Mouse (Mus musculus): ENCODE data around the gene Insrr.
"Not testable (repeated sequence)": the region's sequence is repeated elsewhere in the genome, so short reads cannot be mapped to it uniquely, and the experiment has no call there.

Insrr gene

GRCm38 (mm10) chr3:87779086-87779485 lies 17.7 kb upstream of the Insrr start:
- no peak for DNase-seq

GRCm38 (mm10) chr3:87783282-87784023 lies 13.3 kb upstream of the Insrr start:
- DNase-seq, result no peak

GRCm38 (mm10) chr3:87785156-87785555 lies 11.6 kb upstream of the Insrr start:
- DNase-seq, result no peak

- DNase-seq, result no peak
Measured at GRCm38 (mm10) chr3:87785626-87786214, 11.0 kb upstream of the Insrr start.

DNA sequence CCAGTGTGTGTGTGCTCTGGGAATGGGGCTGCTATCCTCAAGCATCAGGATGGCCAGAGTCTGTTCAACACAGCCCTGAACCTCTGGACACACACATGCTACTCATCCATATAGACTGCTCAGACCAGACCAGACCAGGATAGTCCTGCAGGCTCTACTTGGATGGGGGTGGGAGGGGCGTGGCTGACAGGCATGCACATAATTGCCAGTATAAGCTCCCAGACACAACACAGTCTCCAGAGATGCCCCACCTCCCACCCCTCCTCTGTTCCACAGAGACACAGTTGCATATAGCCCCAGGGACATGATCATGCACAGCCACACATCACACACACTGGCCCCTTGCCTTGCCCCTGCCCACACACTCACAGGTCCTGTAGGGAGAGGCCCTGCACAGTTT lies 7.5 kb upstream of the Insrr start:
- DNase-seq, result no peak

DNA sequence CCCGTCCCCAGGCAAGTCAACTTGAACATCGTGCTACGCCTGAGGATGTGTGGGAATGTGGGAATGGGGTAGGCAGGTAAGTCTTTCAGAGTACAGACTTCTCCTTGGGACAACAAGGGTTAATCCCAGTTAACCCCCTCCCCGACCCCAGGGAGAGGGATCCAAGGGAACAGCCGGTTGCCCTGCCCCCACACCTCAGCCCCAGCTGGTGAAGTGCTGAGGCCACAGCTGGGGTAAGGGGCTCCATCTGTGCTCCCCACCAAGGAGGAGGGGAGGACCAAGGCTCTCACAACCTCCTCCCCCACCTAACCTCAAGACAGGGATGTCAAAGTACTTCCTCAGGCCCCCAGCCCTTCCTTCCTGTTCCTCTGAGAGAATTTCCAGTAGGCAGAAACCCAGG lies 7.0 kb upstream of the Insrr start:
- DNase-seq, result no peak

- DNase-seq, result no peak
Measured at GRCm38 (mm10) chr3:87794922-87795325, 1.8 kb upstream of the Insrr start, which contains the start of gene Ntrk1. Gene Ntrk1 (minus strand): TSS chr3:87795162.

DNA sequence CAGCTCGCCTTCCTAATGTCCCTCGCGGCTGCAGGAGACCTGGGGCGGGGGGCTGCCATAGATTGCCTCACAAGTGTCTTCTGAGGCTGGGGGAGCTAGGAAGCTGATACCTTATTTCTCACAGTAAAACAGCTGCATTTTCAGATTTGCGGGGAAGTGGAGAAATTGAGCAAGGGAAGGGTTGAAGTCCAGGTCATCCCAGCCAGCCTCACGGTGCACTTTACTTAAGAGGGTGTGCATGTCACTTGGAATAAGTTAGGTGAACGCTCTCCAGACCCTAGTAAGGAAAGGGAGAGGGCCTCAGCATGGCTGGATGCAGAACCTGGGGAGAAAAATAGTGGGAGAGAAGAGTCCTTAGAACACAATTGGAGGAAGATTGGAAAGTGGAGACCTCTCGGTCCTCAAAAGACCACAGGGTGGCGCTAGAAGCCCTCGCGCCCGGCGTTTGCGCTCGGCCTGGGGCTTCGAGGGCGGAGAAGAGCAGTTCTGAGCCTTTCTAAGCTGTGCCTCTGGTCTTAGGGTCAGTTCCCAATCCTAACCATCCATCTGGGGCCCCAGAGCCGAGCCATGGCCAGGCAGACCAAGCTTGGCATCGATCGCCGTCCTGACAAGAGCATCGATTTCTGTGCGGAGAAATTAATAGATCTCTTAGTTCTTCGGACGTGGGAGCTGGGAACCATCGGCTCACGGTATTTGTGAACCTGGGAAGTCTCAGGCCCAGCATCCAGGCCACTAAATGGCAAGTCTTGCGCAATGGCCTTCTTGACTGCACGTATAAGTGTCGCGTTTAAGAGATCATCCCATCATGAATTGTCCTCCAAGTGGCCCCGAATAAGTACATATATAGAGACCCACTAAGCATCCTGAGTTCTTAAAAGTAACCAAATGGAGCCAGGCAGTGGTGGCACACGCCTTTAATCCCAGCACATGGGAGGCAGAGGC lies 1.1 kb upstream of the Insrr start:
- peak; percentile 57 for DNase-seq

GRCm38 (mm10) chr3:87801681-87802080 lies 4.9 kb downstream of the Insrr start:
- DNase-seq, result no peak

- DNase-seq, result peak; percentile 7
Measured at GRCm38 (mm10) chr3:87804038-87804677, 7.4 kb downstream of the Insrr start.

DNA sequence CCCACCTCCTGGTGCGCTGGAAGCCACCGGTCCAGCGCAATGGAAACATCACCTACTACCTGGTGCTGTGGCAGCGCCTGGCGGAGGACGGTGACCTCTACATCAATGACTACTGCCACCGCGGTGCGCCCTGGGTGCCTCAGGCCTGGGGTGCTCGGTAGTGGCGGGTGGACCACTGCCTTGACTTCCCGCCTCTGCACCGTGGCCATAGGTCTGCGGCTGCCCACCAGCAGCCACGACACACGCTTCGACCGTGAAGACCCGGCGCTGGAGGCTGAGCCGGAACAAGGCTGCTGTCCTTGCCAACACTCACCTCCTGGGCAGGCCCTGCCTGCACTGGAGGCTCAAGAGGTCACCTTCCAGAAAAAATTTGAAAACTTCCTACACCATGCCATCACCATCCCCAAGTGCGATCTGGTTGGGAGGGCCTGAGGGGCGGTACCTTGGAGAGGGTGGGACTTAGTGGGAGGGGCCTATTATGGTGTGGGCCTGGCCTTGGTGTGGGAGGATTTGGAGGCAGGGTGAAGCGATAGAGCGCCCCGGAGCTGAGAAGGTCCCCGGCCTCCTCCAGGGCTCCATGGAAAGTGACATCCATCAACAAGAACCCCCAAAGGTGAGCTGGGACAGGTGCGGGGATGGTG lies 12.7 kb downstream of the Insrr start:
- DNase-seq, result no peak

DNA sequence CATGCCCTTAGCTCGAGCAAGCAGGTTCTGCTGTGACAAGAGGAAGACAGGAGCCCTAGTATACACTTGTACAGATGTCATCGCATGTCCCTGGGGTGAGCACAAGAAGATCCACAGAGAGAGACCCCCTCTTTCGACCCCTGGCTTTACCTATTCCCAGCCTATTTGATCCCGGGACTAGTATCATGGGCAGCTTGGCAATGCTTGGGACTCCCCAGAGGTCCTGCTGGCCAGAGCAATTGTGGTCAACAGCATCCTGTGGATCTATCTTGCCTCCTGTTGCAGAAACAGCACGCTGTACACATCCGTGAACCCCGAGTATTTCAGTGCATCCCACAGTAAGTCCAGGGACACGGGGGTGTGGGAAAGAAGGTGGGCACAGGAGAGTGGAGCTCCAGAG lies 14.5 kb downstream of the Insrr start:
- no peak for DNase-seq

DNA sequence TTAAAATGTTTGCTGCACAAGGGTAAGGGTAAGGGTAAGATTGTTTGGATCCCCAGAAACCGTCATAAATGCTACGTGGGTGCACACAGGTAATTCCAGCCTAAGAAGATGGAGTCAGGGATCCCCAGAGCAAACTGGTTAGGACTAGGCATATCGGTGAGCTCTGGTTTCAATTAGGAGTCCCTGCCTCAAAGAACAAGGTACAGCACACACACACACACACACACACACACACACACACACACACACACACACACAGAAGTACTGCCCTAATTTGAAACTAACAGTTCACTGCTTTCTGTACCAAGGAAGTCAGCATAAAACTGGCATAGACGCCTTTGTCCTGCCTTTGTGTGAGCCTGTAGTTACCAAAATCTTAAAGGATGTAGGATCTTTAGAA lies 15.7 kb downstream of the Insrr start:
- DNase-seq, result no peak

DNA sequence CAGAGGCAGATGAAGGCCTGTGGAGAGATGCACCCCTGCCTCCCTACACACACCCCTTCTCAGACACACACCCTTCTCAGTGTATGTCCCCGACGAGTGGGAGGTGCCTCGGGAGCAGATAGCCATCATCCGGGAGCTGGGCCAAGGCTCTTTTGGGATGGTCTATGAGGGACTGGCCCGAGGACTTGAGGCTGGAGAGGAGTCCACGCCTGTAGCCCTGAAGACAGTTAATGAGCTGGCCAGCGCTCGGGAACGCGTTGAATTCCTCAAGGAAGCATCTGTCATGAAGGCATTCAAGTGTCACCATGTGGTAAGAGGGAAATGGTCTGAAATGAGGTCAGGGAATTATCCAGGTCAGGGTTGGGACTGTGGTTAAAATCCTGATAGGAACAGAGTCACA lies 16.1 kb downstream of the Insrr start:
- no peak for DNase-seq

- no peak for DNase-seq
Measured at GRCm38 (mm10) chr3:87816166-87816565, 19.4 kb downstream of the Insrr start.

GRCm38 (mm10) chr3:87816646-87817093 lies 19.9 kb downstream of the Insrr start:
- peak; percentile 73 for DNase-seq

GRCm38 (mm10) chr3:87818226-87818625 lies 21.5 kb downstream of the Insrr start:
- no peak for DNase-seq

DNA sequence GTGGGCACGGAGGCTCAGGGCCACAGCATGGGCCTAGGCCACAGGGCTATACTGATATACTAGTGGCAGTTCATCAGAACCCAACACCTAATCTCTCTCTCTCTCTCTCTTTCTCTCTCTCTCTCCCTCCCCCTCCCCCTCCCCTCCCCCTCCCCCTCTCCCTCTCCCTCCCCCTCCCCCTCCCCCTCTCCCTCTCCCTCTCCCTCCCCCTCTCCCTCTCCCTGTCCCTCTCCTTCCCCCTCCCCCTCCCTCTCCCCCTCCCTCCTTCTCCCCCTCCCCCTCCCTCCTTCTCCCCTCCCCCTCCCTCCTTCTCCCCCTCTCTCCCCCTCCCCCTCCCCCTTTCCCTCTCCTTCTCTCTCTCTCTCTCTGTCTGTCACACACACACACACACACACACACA lies 27.5 kb downstream of the Insrr start, which contains the start of gene Pear1:
TSS of gene Pear1 (minus strand) at position 101 of the 400 bp plus-strand sequence.
- not testable (repeated sequence) for DNase-seq

DNA sequence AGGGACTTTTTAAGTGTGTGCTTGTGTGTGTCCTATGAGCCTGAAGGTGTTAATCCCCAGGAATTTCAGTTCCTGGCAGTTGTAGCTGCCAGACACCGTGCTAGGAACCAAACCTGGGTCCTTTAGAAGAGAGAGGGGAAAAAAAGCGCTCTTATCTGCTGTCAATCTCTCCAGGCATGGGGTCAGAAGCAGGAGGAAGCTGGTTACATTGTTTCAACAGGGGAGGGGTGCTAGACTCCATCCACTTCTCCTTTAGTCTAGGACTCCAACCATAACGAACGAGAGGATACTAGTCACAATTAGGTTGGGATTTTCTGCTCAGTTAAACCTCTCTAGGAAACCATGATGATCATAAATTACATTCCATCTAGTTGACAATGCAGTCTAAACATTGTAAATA lies 31.7 kb downstream of the Insrr start:
- no peak for DNase-seq

DNA sequence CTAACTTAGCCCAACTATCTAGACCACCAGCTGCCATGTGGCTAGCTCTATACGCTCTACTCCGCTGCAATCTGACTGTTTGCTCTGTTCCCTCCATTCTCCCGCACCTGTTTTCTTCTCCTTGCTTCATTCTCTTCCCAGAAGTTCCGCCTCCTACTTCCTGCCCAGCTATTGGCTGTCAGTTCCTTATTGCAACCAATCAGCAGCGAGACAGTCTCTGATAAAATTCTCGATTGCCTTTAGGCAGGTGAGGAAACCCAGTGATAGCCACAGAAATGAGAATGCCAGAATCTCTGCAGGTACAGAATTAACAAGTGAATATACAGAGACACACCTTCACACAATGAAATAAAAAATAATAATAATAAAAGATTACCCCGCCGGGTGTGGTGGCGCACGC lies 32.3 kb downstream of the Insrr start:
- DNase-seq, result peak; percentile 18

DNA sequence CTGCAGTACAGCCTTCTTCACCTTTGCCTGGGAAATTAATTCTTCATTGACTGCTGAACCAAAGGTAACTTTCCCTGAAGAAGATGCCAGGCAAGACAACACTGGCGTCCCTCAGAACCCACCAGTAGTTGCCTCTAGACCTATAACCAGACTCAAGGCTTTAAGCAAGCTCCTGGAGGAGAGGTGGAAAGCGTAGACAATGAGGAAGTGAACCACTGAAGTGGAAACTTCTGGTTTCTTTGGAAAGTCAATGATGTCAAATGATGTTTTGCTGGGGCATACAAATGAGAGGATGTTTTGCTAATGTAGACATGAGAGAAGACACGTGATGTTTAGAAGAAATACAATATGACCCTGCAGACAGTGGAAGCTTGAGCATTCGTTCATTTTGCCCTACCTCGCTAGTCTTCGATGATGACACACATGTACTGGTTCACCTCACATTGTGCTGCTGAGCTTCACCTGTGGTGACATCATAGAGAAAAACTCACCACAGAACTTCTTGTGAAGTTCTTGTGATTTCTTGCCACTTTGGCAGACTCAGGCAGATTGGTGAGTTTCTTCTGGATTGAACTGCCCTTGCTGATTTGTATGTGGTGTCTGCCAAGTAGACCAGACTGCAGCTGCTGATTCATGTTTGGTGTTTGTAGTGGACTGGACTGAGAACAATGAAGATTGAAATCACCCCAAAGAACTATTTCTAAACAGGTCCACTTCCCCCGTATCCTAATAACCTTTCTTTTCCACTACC lies 35.5 kb downstream of the Insrr start:
- DNase-seq, result no peak

GRCm38 (mm10) chr3:87833482-87833881 lies 36.7 kb downstream of the Insrr start:
- peak; percentile 58 for DNase-seq

All from thymus, postnatal 25 days (tissue).